Mouse (Mus musculus) sigmoid colon, adult 10 weeks (tissue): ENCODE results near the gene Eogt. TPM values are rescaled to one million over a fixed set of nuclear protein-coding genes. Genes with fewer than 3 reads are reported as not detected.

Source experiments
- polyA plus RNA-seq: library from polyadenylated mRNA; stranded (reverse); fragments of 350-450 nt; fragmentation: Illumina TruSeq; extraction: RNeasy Lipid Tissue Mini Kit (QIAGEN cat#74804); gene quantifications from one replicate; pipeline ENCODE4 v1.2.3, GENCODE M21; 2014; ENCODE audit warnings: low read depth, low replicate concordance

The Eogt gene
- polyA plus RNA-seq, result 13.0 TPM

DNA sequence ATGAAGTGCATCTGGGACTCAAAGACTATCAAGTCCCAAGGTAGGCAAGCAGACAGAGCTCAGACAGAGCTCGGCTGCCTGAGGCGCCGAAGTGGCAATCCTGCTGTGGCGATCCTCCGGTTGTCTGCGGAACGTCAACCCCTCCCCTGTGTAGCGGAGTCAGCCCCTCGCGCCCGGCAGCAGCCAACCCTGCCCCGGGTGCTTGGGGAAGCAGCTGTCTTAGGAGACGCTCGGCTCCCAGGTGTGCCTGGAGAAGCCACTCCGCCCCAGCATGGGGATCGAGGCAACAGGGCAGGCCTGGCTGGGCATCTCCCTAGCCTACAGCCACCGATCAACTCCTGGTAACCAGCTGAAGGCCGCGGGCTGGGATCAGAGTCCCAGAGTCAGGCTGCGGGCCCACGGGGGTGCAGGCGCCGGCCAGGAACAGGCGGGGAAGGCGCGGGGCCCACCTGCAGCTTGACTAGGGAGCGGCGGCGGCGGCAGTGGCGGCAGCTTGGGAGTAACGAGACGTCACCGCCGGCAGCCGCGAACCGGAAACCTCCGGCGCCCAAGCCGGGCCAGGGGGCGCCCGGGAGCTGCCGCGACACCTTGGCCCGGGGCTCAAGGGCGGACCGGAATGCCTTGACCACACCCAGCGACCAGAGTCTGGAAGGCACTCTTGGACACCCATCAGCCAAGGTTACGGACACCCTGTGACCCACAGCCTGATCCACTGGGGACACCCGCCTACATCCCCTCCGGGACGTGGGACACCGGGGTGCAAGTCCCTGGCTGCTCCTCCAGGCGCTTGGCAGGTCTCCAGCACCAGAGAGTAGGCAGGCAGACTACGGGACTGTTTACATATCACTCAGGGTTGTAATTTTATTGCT is at the start of gene Eogt:
Gene Eogt, minus strand, starts transcription at position 800 of the 869 bp plus-strand sequence.

DNA sequence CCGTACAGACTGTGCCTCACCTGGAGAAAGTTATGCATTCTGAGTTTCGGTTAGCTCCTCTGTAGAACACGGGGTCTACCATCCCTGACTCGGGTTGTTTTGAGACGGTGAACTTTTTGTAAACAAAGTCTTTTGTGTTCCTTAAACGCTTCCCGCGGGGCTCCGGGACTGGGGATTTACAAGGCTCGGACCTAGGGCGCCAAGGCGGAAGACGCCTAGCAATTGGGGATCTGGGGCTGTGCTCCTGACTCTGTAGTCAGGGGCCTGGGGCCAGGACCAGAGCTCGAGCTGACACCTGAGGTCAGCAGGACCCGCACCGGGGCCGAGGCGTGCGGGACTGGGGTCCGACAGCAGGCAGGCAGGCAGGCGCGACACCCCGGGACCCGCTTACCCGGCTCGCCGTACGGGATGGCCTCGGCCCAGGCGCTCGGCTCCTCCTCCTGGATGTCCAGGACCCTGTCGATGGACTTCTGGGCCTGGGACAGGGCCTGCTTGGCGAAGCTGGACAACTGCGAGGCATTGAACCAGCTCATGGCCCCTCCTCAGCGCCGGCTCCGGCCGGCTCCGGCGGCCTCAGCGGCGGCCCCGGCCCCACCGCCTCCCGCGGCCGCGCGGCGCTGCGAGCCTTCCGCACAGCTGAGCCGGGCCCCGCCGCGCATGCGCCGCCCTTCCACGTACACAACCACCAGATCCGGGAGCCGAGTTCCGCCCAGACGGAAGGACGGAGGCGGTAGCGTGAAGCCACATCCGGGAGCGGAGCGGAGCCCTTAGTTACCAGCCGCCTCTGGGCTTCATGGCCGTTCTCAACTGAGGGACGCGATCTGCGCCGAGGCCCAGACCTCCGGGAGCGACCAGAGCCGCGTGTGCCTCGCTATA is 29.7 kb upstream of the Eogt start, which contains the start of gene Tmf1:
Gene Tmf1, minus strand, starts transcription at position 632 of the 876 bp plus-strand sequence.

DNA sequence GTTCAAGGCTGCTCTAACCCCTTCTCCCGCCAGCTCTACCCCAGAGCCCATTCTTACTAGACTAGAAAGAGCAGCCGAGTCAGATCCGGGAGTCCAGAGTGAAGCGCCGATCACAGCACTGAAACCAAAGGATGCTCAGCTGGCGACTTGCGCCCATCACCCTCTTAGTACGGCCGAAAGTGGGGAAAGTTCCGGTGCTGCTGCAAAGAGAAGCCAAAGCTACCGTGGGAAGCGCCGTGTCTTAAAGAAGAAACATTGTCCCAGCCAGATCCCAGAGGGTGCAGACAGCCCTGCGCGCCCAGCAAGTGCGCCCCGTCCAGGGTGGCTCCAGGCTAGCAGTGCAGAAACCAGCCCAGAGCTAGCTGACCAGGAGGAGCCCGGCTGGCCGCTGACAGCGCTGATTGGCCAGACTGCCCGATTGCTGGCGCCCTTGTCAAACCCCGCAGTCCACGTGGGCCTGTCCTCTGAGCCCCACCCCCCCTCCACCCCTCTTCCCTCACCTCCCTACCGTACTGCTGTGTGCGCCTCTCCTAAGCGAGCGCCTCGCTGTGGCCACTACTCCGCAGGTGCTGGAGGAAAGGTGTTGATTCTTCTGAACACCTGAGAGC is 88.8 kb downstream of the Eogt start, which contains the start of gene Fam19a4:
Gene Fam19a4, minus strand, starts transcription at position 340 of the 608 bp plus-strand sequence.

Other genes with a start within 250 kb of the Eogt start
- not detected for gene Fam19a4, start 88.8 kb downstream of the Eogt start, polyA plus RNA-seq
- 93.8 TPM for gene Tmf1, start 29.9 kb upstream of the Eogt start, polyA plus RNA-seq
- gene Uba3, start 56.5 kb upstream of the Eogt start, polyA plus RNA-seq, result 190 TPM
- 85.0 TPM for gene Arl6ip5, start 61.5 kb upstream of the Eogt start, polyA plus RNA-seq
- gene Lmod3, start 103.6 kb upstream of the Eogt start, polyA plus RNA-seq, result not detected